Mouse (Mus musculus): ENCODE data around the gene Tmem213. TPM values are rescaled to one million over a fixed set of nuclear protein-coding genes. Genes with fewer than 3 reads are reported as not detected.

The Tmem213 gene
- total and polyA plus RNA-seq, 3 experiments = not detected

DNA sequence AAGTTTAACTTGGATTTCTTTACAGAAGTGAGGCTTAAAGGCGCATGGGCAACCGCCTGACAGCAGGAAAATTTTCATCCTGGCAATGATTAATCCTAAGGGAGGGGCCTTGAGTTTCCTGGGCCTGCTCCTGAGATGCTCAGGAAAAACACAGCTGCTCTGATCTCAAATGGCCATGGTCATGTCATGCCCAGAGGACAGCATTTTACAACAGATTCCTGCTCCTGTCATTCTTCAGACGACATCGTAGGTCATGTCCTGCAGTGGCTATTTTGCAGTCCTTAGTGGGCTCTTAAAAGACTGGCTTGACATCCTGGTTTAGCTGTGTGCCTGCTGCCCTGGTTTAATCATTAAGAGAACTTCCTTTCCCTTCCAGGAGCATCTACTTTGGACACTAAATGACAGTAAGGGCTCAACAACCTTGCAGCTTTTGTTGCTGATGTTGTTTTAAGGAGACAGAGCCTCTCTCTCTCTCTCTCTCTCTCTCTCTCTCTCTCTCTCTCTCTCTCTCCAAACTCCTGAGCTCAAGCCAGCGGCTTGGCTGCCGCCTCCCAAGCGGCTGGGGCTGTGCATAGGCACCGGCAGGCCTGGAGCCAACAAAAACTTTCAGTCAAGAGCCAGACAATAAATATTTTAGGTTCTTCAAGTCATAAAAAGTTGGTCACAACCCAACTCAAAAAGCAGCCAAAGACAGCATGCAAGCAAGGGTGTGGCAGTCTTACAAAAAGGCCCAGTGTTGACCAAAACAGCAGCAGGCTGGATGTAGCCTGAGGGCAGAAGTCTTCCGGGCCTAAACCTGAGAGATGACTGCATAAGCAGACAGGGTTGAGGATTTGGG is 35.3 kb downstream of the Tmem213 start:
- H3K36me3 ChIP-seq (replicated peaks) = no peaks in the 10 kb centered on the region
- H3K27me3 ChIP-seq (ENCODE audit: insufficient read depth, low read length) = peaks cover 4% of the 10 kb centered on the region; the same call in 1 of the 2 replicates
- TF ChIP-seq CTCF (IDR thresholded peaks at IDR 0.05; ENCODE audit: low read depth, low read length) (no peak), POLR2AphosphoS5 (IDR thresholded peaks at IDR 0.05; ENCODE audit: insufficient replicate concordance, low read depth, low read length) (no peak), GATA1 (IDR thresholded peaks at IDR 0.05; ENCODE audit: borderline replicate concordance, low read length) (no peak), TAL1 (conservative IDR thresholded peaks at IDR 0.05; ENCODE audit: low read depth, low read length) (no peak), GATA2 (IDR thresholded peaks at IDR 0.05; ENCODE audit: borderline replicate concordance, low read depth, low read length) (no peak)
- DNase-seq (ENCODE audit: low spot score) (no peak), ATAC-seq (ENCODE audit: extremely low read depth, insufficient number of reproducible peaks, low FRiP score, poor library complexity, severe bottlenecking) (no peak)
- H3K9me3 ChIP-seq (replicated peaks) = no peaks in the 10 kb centered on the region
- no peaks in the 10 kb centered on the region for H3K4me1 ChIP-seq (ENCODE audit: insufficient read depth, low read depth, low read length)
- no peak overlapping the region for H3K4me3 ChIP-seq (ENCODE audit: low read depth, low read length)

DNA sequence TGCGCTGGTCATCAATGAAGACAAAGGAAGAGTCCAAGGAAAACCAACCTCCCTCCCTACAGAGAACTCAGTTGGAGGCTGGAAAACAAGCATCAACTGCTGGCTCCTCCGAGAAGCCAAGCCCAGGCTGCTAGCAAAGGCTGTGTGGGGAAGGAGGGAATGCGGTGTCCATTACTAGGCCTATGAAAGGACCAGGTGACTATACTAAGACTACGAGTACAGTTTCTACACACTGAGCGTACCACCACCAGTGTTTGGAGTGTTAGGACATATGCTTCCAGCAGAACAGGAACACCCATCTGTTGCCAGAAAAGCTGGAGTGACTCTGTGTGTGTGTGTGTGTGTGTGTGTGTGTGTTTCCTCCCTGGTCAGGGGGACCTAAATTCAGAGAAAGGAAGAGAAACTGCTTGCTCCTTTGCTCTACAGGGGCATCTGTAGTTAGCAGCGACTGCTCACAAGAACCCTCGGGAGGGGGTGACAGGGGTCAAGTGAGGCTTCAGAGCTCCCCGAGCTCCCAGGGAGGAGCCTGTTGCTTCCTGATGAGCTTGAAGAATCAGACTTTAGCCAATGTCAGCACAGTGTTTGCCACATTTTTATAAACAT is 36.5 kb downstream of the Tmem213 start:
- Histone ChIP-seq H3K27me3 (ENCODE audit: insufficient read depth, low read length) (peaks cover 5% of the 10 kb centered on the region; the same call in 1 of the 2 replicates), H3K36me3 (replicated peaks) (no peaks in the 10 kb centered on the region), H3K4me1 (ENCODE audit: insufficient read depth, low read depth, low read length) (no peaks in the 10 kb centered on the region), H3K9me3 (replicated peaks) (no peaks in the 10 kb centered on the region), H3K4me3 (ENCODE audit: low read depth, low read length) (no peak overlapping the region)
- DNase-seq (ENCODE audit: low spot score) (no peak), ATAC-seq (ENCODE audit: extremely low read depth, insufficient number of reproducible peaks, low FRiP score, poor library complexity, severe bottlenecking) (no peak)
- TF ChIP-seq GATA2 (IDR thresholded peaks at IDR 0.05; ENCODE audit: borderline replicate concordance, low read depth, low read length) = no peak
- no peak for TF ChIP-seq GATA1 (IDR thresholded peaks at IDR 0.05; ENCODE audit: borderline replicate concordance, low read length)
- no peak for TF ChIP-seq TAL1 (conservative IDR thresholded peaks at IDR 0.05; ENCODE audit: low read depth, low read length)
- TF ChIP-seq CTCF (IDR thresholded peaks at IDR 0.05; ENCODE audit: low read depth, low read length) = no peak
- no peak for TF ChIP-seq POLR2AphosphoS5 (IDR thresholded peaks at IDR 0.05; ENCODE audit: insufficient replicate concordance, low read depth, low read length)

DNA sequence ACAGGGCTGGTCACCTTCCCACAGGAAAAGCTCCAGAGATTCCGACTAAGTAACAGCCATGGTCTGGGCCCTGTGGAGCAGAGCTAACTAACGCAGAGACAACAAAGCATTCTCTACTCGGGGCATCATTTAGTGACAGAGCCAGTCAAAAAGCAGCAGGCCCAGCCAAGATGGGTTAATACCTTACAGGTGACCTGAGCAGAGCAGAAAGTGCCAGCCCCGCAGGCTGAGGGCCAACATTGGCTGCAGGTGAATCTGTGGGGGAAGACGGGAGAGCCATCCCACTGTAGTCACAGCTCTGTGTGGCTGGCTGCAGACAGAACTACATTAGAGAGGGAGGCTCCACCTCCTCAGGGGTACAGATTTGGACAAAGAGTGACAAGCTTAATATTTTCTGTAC is 38.2 kb downstream of the Tmem213 start:
- no peak for TF ChIP-seq GATA1 (IDR thresholded peaks at IDR 0.05; ENCODE audit: borderline replicate concordance, low read length)
- TF ChIP-seq POLR2AphosphoS5 (IDR thresholded peaks at IDR 0.05; ENCODE audit: insufficient replicate concordance, low read depth, low read length) = no peak
- TF ChIP-seq GATA2 (IDR thresholded peaks at IDR 0.05; ENCODE audit: borderline replicate concordance, low read depth, low read length) = no peak
- TF ChIP-seq CTCF (IDR thresholded peaks at IDR 0.05; ENCODE audit: low read depth, low read length) = no peak
- no peak for TF ChIP-seq TAL1 (conservative IDR thresholded peaks at IDR 0.05; ENCODE audit: low read depth, low read length)
- no peaks in the 10 kb centered on the region for H3K9me3 ChIP-seq (replicated peaks)
- no peaks in the 10 kb centered on the region for H3K4me1 ChIP-seq (ENCODE audit: insufficient read depth, low read depth, low read length)
- DNase-seq (ENCODE audit: low spot score) (no peak), ATAC-seq (ENCODE audit: extremely low read depth, insufficient number of reproducible peaks, low FRiP score, poor library complexity, severe bottlenecking) (no peak)
- peaks cover 11% of the 10 kb centered on the region; the same call in 1 of the 2 replicates for H3K27me3 ChIP-seq (ENCODE audit: insufficient read depth, low read length)
- no peak overlapping the region for H3K4me3 ChIP-seq (ENCODE audit: low read depth, low read length)
- no peaks in the 10 kb centered on the region for H3K36me3 ChIP-seq (replicated peaks)

DNA sequence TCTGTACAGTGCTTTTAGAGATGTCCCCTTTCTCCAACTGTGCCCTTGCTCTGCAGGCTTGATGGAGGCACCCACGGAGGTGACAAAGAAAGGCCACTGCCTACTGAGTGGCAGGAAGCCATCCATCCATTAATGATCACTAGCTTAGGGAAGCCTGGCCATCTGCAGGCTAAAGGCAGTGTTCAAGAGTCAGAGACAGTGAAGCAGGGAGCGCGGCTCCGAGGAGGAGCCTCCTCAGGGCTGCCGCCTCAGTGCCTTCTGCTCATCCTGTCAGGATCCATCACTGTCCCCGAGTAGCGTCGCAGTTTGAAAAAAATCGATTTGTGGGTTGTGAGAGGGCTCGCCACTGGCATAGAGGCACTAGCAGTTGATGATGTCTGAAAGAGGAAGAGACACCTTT is 39.6 kb downstream of the Tmem213 start:
- Histone ChIP-seq H3K4me3 (ENCODE audit: low read depth, low read length) (no peak overlapping the region), H3K27me3 (ENCODE audit: insufficient read depth, low read length) (peaks cover 7% of the 10 kb centered on the region; the same call in 1 of the 2 replicates), H3K36me3 (replicated peaks) (no peaks in the 10 kb centered on the region), H3K4me1 (ENCODE audit: insufficient read depth, low read depth, low read length) (no peaks in the 10 kb centered on the region), H3K9me3 (replicated peaks) (no peaks in the 10 kb centered on the region)
- DNase-seq (ENCODE audit: low spot score) (no peak), ATAC-seq (ENCODE audit: extremely low read depth, insufficient number of reproducible peaks, low FRiP score, poor library complexity, severe bottlenecking) (no peak)
- TF ChIP-seq GATA1 (IDR thresholded peaks at IDR 0.05; ENCODE audit: borderline replicate concordance, low read length) (no peak), TAL1 (conservative IDR thresholded peaks at IDR 0.05; ENCODE audit: low read depth, low read length) (no peak), POLR2AphosphoS5 (IDR thresholded peaks at IDR 0.05; ENCODE audit: insufficient replicate concordance, low read depth, low read length) (no peak), GATA2 (IDR thresholded peaks at IDR 0.05; ENCODE audit: borderline replicate concordance, low read depth, low read length) (no peak), CTCF (IDR thresholded peaks at IDR 0.05; ENCODE audit: low read depth, low read length) (no peak)

DNA sequence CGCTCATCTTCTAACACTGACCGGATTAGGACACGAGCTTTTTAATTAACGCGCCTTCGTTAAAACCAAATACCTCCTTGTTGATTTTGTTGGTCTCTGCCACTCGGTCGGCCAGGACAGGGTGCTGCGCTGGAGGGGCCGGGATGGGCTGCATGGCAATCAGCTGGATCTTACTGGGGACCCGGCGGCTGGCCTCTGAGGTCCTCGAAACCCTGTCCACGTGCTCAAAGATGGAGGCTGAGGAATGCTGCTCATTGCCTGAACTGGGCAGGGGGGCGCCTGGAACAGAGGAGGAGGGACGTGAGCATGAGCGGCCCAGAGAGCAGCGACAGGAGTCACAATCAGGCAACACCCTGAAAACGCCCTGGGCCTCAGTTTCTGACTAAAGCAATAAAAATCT is 40.4 kb downstream of the Tmem213 start:
- no peak for ATAC-seq (ENCODE audit: extremely low read depth, insufficient number of reproducible peaks, low FRiP score, poor library complexity, severe bottlenecking)
- no peak for TF ChIP-seq POLR2AphosphoS5 (IDR thresholded peaks at IDR 0.05; ENCODE audit: insufficient replicate concordance, low read depth, low read length)
- no peak for TF ChIP-seq GATA2 (IDR thresholded peaks at IDR 0.05; ENCODE audit: borderline replicate concordance, low read depth, low read length)
- TF ChIP-seq TAL1 (conservative IDR thresholded peaks at IDR 0.05; ENCODE audit: low read depth, low read length) = no peak
- no peak for TF ChIP-seq GATA1 (IDR thresholded peaks at IDR 0.05; ENCODE audit: borderline replicate concordance, low read length)
- TF ChIP-seq CTCF (IDR thresholded peaks at IDR 0.05; ENCODE audit: low read depth, low read length) = no peak

DNA sequence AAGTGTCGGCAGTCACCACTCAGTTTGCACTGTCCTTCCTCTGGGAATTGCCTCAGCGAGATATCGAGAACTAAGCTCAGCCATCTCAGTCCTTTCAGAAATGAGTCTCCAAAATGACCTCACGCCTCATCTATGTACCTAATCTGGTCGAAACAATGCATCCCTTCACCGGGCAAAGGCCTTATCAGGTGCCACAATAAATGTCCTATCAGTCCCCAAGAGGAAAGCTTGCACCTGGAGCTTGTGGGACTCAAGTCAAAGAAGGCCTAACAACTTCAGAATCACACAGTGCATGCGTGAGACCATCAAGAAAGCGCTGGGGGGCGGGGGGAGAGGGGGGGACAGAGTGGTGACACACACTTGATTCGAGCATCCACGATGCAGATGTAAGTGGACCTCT is 43.2 kb downstream of the Tmem213 start:
- Histone ChIP-seq H3K4me3 (ENCODE audit: low read depth, low read length) (no peak overlapping the region), H3K4me1 (ENCODE audit: insufficient read depth, low read depth, low read length) (no peaks in the 10 kb centered on the region), H3K36me3 (replicated peaks) (no peaks in the 10 kb centered on the region), H3K27me3 (ENCODE audit: insufficient read depth, low read length) (peaks cover 7% of the 10 kb centered on the region; the same call in 1 of the 2 replicates), H3K9me3 (replicated peaks) (no peaks in the 10 kb centered on the region)
- ATAC-seq (ENCODE audit: extremely low read depth, insufficient number of reproducible peaks, low FRiP score, poor library complexity, severe bottlenecking) (no peak), DNase-seq (ENCODE audit: low spot score) (no peak)
- no peak for TF ChIP-seq CTCF (IDR thresholded peaks at IDR 0.05; ENCODE audit: low read depth, low read length)
- TF ChIP-seq TAL1 (conservative IDR thresholded peaks at IDR 0.05; ENCODE audit: low read depth, low read length) = no peak

More for the DNA sequence above, 40.4 kb downstream of the Tmem213 start:
- DNase-seq (ENCODE audit: low spot score) = no peak
- Histone ChIP-seq H3K36me3 (replicated peaks) (no peaks in the 10 kb centered on the region), H3K27me3 (ENCODE audit: insufficient read depth, low read length) (peaks cover 7% of the 10 kb centered on the region; the same call in 1 of the 2 replicates), H3K4me1 (ENCODE audit: insufficient read depth, low read depth, low read length) (no peaks in the 10 kb centered on the region), H3K4me3 (ENCODE audit: low read depth, low read length) (no peak overlapping the region), H3K9me3 (replicated peaks) (no peaks in the 10 kb centered on the region)
